Mouse (Mus musculus) cortical plate, adult 2 months (tissue): ENCODE results near the gene Marveld3.

ENCODE experiments used
- CTCF ChIP-seq: fragments of 200-500 bp; IDR thresholded peaks from 2 replicates; pipeline ENCODE4 v1.5.1; 2011; ENCODE audit warnings: mild to moderate bottlenecking, control low read depth, low read length; ENCODE audit not compliant: insufficient read depth; ENCODE audit errors: extremely low read depth
- POLR2A ChIP-seq: fragments of 200-500 bp; IDR thresholded peaks from 2 replicates; pipeline ENCODE4 v1.6.1; 2011; ENCODE audit warnings: mild to moderate bottlenecking, low read length, control low read depth; ENCODE audit not compliant: insufficient read depth; ENCODE audit errors: extremely low read depth

- no peak for TF ChIP-seq CTCF
- no peak for TF ChIP-seq POLR2A
Observed at GRCm38 (mm10) chr8:109998066-109998465, 36.1 kb upstream of the Marveld3 start.
